Mouse (Mus musculus) thymus, adult 2 months (tissue): ENCODE measurements around the gene Myh6. TPM values are rescaled to one million over a fixed set of nuclear protein-coding genes. Genes with fewer than 3 reads are reported as not detected.
"Not testable (repeated sequence)": the region's sequence is repeated elsewhere in the genome, so short reads cannot be mapped to it uniquely, and the experiment has no call there.

ENCODE experiments used
- DNase-seq: peaks from one replicate; pipeline ENCODE4 v3.0.0; 2021
- H3K27ac ChIP-seq: fragments of 200-500 bp; 2 replicates; pipeline ENCODE4 v1.5.1; 2012; ENCODE audit warnings: low read length, control low read depth; ENCODE audit not compliant: control insufficient read depth, insufficient read depth
- H3K27me3 ChIP-seq: fragments of 200-500 bp; 2 replicates; pipeline ENCODE4 v1.6.1; 2012; ENCODE audit warnings: mild to moderate bottlenecking, low read length, moderate library complexity, mixed read lengths; ENCODE audit not compliant: control insufficient read depth, insufficient read depth
- H3K36me3 ChIP-seq: fragments of 200-500 bp; 2 replicates; pipeline ENCODE4 v1.6.1; 2012; ENCODE audit warnings: mild to moderate bottlenecking, low read length, moderate library complexity; ENCODE audit not compliant: control insufficient read depth, insufficient read depth
- H3K4me1 ChIP-seq: fragments of 200-500 bp; replicated peaks from 2 replicates; pipeline ENCODE4 v1.6.1; 2012; ENCODE audit warnings: low read length; ENCODE audit not compliant: control insufficient read depth, insufficient read depth
- H3K4me3 ChIP-seq: fragments of 200-500 bp; 2 replicates; pipeline ENCODE4 v1.5.1; 2012; ENCODE audit warnings: mild to moderate bottlenecking, low read length, control low read depth, moderate library complexity; ENCODE audit not compliant: control insufficient read depth, insufficient read depth
- CTCF ChIP-seq: fragments of 200-500 bp; IDR thresholded peaks from 2 replicates; pipeline ENCODE4 v1.5.1; 2012; ENCODE audit warnings: mild to moderate bottlenecking, control low read depth, low read length, moderate library complexity, borderline replicate concordance; ENCODE audit not compliant: control insufficient read depth, poor library complexity, insufficient read depth; ENCODE audit errors: extremely low read depth
- POLR2A ChIP-seq: fragments of 200-500 bp; IDR thresholded peaks from 2 replicates; pipeline ENCODE4 v1.6.1; 2012; ENCODE audit warnings: mild to moderate bottlenecking, low read length, control low read depth, moderate library complexity; ENCODE audit not compliant: control insufficient read depth, poor library complexity, insufficient read depth; ENCODE audit errors: extremely low read depth
- WGBS: fragments of 180-500 bp; shearing (Covaris S2); methylation state at CpG from one replicate; pipeline ENCODE4 v1.1.7; 2018; 5-methylcytosine and 5-hydroxymethylcytosine counted together
- polyA plus RNA-seq: library from polyadenylated mRNA; depleted of rRNA; stranded (reverse); fragments of >200 nt; gene quantifications from 2 replicates; pipeline ENCODE4 v1.2.3, GENCODE M21; 2012

The Myh6 gene
- polyA plus RNA-seq, 1 experiment = 159 TPM

DNA sequence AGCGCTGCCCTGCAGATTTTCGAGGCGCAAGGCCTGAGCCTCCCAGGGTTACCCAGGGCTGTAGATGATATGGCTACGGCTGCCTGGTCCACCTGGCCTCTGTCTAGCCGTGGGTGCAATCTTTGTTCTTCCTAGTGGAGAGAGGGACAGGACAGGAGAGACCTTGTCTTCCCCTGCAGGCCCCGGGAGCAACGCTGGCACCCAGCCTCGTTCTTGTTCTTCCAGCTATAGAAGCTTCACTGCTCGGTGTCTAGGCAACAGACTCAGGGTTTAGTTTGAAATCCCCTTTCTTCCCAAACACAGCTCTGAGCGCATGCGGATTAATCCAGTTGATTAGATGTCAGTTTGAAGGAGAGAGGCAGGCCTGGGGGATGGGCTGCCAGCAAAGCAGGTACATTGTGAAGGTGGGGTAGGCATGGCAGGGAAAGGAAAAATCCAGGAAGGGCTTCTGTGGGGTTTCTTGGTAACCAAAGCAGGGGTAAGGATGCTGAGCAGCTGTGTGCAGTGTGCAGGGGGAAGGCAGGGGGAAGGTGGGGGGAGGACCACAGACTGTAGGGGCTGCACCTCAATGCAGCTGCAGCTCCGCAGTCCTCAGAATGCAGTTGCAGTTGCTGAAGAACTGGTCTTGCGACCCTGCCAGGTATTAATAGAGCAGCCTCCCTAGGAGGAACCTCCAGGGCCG is 28.9 kb upstream of the Myh6 start:
- Histone ChIP-seq H3K4me3 (no peak overlapping the region), H3K4me1 (no peaks in the 10 kb centered on the region), H3K27ac (no peak overlapping the region), H3K27me3 (no peaks in the 10 kb centered on the region), H3K36me3 (no peaks in the 10 kb centered on the region)
- no peak for TF ChIP-seq CTCF
- TF ChIP-seq POLR2A = no peak
- DNase-seq = no peak
- 81% methylated on average over 14 of the region's 14 CpGs for WGBS

DNA sequence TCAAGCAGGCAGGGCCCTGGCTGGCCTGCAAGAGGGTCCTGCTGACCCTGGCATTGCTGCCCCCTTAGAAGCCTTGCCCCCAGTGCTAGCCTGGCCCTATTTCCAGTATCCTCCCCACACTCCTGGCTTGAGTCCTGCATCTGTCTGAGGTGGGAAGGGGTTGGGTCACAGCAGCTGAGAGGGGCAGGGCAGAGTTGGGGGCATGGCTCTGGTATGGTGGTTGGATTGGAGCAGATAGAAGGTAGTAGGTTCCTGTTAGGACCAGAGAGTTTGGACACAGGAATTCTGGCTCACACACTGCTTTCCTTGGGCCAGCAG is 28.1 kb upstream of the Myh6 start:
- Histone ChIP-seq H3K4me3 (no peak overlapping the region), H3K27me3 (no peaks in the 10 kb centered on the region), H3K36me3 (no peaks in the 10 kb centered on the region), H3K27ac (no peak overlapping the region), H3K4me1 (no peaks in the 10 kb centered on the region)
- DNase-seq = no peak
- TF ChIP-seq POLR2A = no peak
- TF ChIP-seq CTCF = no peak

GRCm38 (mm10) chr14:54994136-54994868 is 27.6 kb upstream of the Myh6 start, which contains the start of gene Myh7:
Gene Myh7 (minus strand): TSS chr14:54994626.
- no peaks in the 10 kb centered on the region for H3K27me3 ChIP-seq
- H3K4me1 ChIP-seq = no peaks in the 10 kb centered on the region
- 68% methylated on average over 11 of the region's 11 CpGs for WGBS
- no peak for DNase-seq
- H3K4me3 ChIP-seq = no peak within 1 kb of the TSS
- TF ChIP-seq CTCF (no peak), POLR2A (no peak)
- H3K27ac ChIP-seq = no peak within 1 kb of the TSS
- H3K36me3 ChIP-seq = no peaks in the 10 kb centered on the region

DNA sequence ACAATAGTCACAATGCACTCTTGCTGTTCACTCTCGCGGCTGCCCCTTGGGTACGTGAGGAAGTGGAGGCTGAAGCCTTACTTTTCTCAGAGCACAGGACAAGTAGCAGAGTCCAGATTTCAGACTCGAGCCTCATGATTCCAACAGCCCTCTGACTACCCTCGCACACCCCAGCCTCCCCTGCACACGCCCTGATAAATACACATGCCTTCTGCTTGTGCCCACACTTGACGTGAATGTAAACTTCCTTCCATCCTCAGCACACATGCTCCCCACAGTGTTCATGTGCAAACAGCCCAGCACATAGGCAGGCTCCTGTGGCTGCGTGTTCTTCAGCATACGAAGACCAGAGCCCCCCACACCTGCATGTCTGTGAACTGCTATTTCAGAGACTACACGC is 26.9 kb upstream of the Myh6 start:
- Histone ChIP-seq H3K27me3 (no peaks in the 10 kb centered on the region), H3K36me3 (no peaks in the 10 kb centered on the region), H3K27ac (no peak overlapping the region), H3K4me1 (no peaks in the 10 kb centered on the region), H3K4me3 (no peak overlapping the region)
- no peak for TF ChIP-seq POLR2A
- TF ChIP-seq CTCF = no peak
- WGBS = 65% methylated on average over 10 of the region's 10 CpGs
- DNase-seq = no peak

GRCm38 (mm10) chr14:54992196-54992595 is 25.5 kb upstream of the Myh6 start:
- Histone ChIP-seq H3K4me1 (no peaks in the 10 kb centered on the region), H3K36me3 (no peaks in the 10 kb centered on the region), H3K27me3 (no peaks in the 10 kb centered on the region), H3K27ac (no peak overlapping the region), H3K4me3 (no peak overlapping the region)
- WGBS = 91% methylated on average over 10 of the region's 10 CpGs
- TF ChIP-seq POLR2A (no peak), CTCF (no peak)
- DNase-seq = no peak

GRCm38 (mm10) chr14:54989886-54990441 is 23.2 kb upstream of the Myh6 start:
- WGBS = 90% methylated on average over 8 of the region's 8 CpGs

DNA sequence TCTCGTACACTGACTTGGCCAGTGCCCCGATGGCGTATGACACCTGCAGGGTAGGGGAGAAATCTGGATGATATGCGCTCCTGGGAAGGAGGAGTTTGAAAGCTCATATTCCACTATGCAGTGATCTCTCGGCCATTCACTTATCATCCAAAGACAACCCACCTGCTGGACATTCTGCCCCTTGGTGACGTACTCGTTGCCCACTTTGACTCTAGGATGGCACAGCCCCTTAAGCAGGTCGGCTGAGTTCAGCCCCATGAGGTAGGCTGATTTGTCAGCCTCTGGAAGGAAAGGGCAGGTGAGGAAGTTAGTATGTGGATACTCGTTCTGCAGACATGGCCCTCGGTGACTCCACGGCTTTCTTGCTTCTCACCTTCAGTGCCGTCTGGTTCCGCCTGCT is 22.2 kb upstream of the Myh6 start:
- no peaks in the 10 kb centered on the region for H3K4me1 ChIP-seq
- WGBS = 90% methylated on average over 13 of the region's 13 CpGs
- H3K36me3 ChIP-seq = no peaks in the 10 kb centered on the region
- no peaks in the 10 kb centered on the region for H3K27me3 ChIP-seq
- no peak overlapping the region for H3K27ac ChIP-seq
- DNase-seq = no peak
- no peak overlapping the region for H3K4me3 ChIP-seq
- no peak for TF ChIP-seq CTCF
- no peak for TF ChIP-seq POLR2A

More at GRCm38 (mm10) chr14:54989886-54990441, 23.2 kb upstream of the Myh6 start:
- no peaks in the 10 kb centered on the region for H3K36me3 ChIP-seq
- H3K27me3 ChIP-seq = no peaks in the 10 kb centered on the region
- TF ChIP-seq POLR2A (no peak), CTCF (no peak)
- H3K4me1 ChIP-seq = no peaks in the 10 kb centered on the region
- H3K4me3 ChIP-seq = no peak overlapping the region
- no peak for DNase-seq
- H3K27ac ChIP-seq = no peak overlapping the region

- not testable (repeated sequence) for H3K4me1 ChIP-seq, H3K27me3 ChIP-seq, DNase-seq, H3K36me3 ChIP-seq, H3K4me3 ChIP-seq, H3K27ac ChIP-seq
- WGBS = 95% methylated on average over 9 of the region's 9 CpGs
These were observed 21.7 kb upstream of the Myh6 start for GRCm38 (mm10) chr14:54988350-54988874.
